Mouse (Mus musculus) natural killer cell, adult 2 months (primary cell): ENCODE measurements around the gene Cdc37.

Experiments used
- DNase-seq, 2 experiments: peaks; one replicate each; pipeline ENCODE4 v3.0.0; 2022; ENCODE audit warnings: low spot score in 2 of 2

The Cdc37 gene

DNA sequence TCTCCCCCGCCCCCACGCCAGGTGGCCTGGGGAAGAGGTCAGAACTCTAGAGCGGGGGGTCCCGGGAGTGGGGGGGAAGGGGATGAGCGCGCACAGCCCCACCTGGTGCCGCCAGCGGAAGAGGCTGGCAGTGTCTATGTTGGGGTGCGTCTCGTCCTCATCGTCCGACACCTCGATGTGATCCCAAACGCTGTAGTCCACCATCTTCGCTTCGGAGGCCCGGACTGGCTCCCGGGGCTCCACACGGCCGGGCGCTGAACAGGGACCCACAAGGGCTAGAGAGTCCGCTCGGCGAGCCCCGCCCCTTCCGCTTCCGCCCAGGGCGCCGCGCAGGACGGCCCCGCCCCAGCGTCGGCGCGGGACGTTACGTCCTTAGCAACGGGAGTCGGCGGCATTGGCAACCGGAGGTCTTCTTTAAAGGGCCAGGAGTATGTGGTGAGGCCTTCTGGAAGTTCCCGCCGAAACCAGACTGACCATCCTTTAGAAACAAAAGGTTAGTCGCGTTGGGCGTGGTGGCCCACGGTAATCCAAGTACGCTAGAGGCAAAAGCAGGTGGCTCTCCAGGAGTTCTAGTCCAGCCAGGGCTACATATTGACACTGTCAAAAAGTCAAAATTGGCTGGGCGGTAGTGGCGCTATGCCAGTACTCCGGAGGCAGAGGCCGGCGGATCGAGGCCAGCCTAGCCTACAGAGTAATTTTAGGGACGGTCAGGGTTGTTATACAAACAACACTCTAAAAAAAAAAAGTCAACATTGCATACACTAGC, at the start of gene Cdc37:
Cdc37 (minus strand) TSS at position 329 of the 766 bp plus-strand sequence.
- peak; percentile 86 to 90 for DNase-seq

DNA sequence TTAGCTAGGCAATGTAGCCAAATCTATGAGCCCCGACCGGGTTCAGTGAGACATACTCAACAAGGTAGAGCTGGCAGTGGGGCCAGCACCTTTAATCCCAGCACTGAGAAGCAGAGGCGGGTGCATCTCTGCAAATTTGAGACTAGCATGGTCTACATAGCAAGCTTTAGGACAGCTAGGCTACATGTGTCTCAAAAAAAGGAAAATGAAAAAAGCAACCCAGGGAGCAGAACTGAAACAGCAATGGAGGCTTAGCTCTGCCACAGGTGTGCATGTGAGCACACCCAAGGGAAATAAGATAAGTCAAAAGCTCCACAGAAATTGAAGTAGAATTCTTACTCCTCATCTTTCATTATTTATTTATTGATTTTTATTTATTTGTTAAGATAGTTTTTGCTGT, 49.2 kb upstream of the Cdc37 start:
- no peak for DNase-seq

DNA sequence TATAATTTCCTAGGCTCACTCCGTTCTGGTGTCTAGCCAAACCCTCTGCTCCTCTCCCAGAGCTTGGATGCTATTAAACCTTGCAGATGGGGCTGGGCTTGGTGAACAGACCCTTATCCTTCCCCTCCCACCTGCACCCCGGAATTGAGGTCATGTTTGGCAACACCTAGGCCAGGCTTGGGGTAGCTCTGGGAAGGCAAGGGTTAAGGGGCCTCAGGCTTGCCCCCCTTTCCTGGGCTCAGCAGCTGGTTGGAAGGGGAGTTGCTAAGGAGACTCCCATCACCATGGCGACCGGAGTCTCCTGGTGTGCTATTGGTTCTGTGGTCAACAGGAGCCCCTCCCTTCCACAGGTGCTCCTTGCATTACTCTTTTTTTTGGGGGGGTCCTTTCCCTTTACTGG, 48.2 kb upstream of the Cdc37 start:
- no peak for DNase-seq

DNA sequence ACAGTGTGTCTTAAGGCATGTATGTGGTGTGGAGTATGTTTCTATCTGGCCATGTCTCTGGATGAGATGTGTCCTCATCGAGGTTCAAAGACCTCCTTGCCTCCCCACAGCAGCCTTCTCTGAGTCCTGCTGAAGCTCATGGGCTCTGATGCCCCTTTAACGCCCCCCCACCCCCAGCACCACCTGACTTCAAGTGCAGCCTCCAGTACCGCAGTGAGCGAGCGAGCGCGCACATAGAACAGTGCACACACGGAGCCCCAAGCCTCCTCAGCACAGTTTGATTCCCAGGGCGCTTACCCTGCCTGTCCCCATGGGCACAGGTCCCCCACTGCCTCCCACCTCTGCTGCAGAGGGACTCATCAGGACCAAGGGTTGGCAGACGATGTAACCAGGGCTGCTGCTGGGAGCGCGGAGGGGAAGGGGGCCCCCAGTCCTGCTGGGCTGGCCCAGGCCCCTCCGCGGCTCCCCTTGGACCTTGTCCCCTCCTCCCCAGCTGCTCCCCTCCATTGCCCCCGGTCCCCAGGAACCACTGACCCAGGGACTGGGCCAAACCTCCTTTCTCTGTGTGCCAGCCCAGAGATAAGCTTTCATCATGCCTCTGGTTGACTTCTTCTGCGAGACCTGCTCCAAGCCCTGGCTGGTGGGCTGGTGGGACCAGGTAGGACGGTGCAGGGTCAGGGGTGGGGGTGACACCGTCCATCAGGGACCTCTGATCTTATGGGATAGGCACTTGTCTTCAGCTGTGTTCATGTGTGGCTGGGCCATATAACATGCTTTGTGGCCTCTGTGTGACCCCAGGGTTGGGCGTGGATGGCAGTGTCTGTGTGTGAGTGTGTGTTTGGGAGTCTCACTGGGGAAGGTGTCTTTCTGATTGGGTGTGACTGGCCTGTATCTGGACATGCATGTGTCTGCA, 47.0 kb upstream of the Cdc37 start:
- DNase-seq: no peak

DNA sequence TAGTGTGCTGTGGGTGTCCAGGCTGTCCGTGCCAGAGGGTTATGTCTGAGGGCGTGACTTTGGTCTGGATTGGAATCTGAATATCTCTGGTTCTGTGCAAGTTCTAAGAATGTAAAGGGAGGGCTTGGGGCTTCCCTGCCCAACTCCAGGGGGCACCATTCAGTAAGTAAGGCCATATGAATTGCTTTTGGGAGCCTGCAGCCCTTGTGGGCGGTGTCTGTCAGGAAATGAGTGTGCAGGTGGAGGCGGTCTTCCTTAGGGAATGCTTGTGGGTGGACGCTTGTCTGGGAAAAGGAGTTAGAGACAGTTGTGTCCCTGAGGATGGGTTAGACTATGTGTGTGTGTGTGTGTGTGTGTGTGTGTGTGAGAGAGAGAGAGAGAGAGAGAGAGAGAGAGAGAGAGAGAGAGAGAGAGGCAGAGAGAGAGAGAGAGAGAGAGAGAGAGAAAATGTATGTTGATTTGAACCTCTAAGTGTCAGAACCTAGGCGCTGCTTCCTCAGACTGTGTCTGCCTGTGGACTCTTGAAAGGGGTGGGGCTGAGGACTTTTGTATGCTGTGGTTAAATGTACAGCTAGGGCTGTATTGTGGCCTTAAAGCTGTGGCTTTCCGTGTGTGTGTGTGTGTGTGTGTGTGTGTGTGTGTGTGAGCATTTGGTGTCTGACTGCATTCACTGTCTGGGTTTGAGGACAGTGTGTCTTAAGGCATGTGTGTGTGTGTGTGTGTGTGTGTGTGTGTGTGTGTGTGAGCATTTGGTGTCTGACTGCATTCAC, 46.1 kb upstream of the Cdc37 start:
- DNase-seq: peak; percentile 37 to 48

DNA sequence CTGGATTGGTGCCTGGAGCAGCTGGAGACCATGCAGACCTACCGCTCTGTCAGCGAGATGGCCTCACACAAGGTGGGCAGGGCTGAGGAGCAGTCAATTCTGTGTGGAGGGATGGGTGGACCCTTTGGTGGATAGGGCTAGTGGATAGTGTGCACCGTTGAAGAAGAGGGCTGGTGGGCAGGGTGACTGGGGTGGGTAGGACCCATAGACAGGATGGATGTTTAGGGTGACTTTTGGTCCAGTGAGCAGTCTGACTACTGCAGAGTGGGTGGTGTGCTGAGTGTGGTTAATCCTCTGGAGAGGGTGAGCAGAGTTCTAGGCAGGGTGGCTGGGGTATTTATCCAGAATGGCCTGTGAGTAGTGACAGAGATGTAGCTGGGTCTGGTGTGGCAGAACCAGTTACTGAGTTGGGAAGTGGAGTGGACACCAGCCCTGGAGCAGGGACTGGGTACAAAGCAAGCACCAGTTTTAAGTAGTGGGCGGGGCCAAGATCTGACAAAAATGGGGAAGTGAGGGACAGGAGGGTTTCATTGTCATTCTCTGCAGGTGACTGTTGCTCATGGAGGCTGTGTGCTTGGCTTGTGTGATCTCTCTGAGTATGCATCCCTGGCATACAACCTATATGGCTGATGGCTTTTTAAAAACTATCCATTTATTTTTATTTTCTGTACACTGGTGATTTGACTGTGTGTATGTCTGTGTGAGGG, 45.2 kb upstream of the Cdc37 start:
- peak in 1 of 2 experiments; percentile 56 for DNase-seq

DNA sequence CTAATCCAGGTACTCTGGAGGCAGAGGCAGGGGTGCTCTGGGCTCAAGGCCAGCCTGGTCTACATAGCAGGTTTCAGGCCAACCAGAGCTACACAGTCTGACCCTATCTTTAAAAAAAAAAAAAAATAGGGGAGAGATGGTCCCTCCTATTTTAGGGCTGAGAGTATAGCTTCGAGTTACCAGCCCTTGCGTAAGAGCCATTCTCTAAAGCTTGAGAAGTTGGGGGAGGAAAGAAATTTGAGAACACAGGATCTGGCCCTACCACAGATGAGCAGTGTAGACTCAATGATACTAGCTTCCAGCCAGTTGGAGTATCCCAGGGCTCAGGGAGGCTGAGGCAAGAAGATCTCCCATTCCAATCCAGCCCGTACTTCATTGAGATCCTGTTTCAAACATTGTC, 44.0 kb upstream of the Cdc37 start:
- no peak for DNase-seq

DNA sequence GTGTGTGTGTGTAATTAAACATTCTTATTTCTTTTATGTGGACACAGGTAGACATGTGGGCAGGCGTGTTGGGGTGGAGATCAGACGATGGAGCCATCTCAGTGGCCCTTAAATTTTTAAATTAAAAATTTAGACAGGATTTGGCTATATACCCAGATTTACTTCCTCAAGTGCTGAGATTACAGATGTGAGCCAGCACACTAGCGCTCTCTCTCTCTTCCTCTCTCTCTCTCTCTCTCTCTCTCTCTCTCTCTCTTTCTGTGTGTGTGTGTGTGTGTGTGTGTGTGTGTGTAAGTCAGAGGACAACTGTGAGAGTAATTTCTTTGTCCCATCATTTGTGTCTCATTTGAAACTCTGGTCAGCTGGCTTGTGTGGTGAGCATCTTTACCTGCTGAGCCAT, 40.9 kb upstream of the Cdc37 start:
- no peak for DNase-seq

DNA sequence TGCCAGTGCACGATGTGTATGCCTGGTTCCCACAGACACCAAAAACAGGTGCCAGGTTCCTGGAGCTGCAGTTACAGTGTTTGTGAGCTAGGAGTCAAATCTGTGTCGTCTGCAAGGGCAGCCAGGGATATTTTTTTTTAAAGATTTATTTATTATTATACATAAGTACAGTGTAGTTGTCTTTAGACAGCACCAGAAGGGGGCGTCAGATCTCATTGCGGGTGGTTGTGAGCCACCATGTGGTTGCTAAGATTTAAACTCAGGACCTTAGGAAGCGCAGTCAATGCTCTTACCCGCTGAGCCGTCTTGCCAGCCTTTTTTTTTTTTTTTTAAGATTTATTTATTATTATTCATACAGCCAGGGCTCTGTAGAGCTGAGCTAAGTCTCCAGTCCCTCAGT, 40.1 kb upstream of the Cdc37 start:
- DNase-seq: peak in 1 of 2 experiments; percentile 59

DNA sequence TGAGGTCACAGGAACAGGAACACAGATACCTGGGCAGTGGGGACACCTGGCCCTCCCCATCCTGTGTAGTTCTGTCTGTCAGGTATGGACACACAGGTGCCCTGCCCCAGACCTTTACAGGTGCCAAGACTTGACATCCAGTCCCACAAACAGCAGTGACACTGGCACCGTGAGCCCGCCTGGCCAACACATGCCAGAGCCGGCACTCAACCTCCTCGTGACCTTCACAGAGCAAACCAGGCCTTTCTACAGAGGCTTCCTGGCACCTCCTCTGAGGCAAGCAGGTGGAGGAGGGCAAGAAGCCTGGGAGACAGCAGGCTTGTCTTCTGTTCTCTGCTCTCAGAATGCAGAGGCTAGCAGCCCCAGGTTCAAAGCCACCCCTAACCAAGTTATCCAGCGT, 35.7 kb upstream of the Cdc37 start:
- DNase-seq: no peak

DNA sequence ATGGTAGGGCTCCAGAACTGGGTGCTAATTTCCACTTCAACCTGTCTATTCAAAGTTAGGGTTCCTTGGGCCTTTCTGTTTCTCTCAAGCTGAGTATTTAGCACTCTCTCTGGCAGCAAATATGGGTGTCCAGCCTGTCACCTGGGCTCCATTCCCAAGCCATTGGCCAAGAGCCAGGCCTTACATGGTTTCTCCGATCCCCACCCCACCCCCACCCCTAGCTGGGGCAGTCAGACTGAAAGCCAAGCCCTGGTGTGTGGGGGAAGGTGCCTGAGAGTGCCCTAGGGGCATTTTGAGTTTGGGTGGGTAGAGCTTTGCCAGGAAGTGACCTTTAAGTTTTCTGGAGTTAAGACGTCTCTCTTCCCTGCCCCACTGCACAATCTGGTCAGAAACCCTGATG, 35.0 kb upstream of the Cdc37 start:
- no peak for DNase-seq

DNA sequence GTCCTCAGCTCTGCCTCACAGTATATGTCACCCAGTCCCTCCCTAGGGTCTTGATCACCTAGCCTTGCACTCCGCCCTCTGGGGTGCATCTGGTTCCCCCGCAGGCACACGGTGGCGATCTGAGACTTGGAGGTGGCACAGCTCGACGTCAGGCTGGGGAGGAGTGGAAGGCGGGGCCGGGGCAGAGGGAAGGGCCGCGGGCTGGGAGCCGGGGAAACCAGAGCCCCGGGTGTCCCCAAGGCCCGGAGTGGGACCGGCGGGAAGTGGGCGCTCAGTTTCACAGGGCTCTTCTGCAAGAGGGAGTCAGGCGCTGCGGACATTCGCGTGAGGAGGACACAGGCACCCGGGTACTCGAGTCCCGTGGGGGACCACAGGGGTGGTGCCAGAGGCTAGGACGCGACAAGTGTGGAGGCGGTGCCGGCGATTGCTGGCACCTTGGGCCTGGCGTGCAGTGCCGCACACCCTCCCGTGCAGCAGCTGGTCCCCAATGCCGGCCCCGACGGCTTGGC, 34.2 kb upstream of the Cdc37 start:
- DNase-seq: peak; percentile 55 to 58

DNA sequence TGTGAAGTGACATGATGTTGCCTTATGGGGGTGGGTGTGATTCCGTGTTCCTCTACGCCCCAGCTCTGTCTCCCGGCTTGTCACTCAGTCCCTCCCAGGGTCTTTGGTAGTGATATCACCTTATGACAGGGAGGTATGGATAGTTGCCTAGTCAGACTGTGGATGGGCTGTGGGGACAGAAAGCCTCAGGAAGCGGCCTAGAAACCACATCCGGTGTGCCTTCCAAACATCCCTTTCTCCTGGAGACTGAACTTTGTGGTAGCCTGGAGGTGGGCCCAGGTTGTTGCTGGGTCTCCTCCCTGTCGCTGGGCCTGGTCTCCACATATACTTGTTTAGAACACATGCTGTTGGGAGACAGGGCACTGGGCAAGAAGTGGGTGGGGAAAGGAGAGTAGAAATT, 33.6 kb upstream of the Cdc37 start:
- DNase-seq: no peak

DNA sequence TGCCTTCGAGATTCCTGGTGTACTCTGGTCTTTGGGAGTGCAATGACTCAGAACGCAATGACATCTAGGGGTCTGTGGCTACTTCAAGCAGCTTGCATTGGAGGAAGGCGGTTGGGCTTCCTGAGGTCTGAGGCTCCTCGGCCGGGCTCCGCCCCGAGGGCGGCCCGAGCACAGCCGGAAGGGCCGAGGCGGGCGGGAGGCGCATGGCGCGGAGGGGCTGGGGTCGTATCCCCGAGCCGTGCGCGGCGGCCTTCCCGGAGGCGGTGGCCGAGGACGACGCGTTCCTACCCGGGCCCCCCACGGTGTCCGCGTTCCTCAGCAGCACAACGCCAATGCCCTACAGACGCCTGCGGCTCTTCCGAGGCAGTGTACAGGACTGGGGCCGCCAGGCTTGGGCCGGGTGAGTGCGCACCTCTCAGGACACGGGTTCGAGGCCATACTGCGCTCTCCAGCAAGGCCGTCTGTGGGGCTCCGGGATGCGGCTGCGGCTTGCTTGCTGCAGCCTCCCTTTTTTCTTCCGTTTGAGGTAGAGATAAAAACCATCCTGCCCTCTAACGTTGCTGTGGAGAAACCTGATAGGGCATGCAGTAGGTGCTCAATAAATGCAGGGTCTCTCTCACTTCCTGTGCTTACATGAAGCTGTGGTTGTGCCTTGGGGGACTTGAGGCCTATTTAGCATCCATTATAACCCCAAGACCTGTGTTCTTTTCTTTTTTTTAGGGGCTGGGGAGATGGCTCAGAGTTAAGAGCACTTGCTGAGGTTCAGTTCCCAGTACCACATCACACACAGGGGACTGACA, 31.8 kb upstream of the Cdc37 start:
- peak; percentile 31 to 44 for DNase-seq

DNA sequence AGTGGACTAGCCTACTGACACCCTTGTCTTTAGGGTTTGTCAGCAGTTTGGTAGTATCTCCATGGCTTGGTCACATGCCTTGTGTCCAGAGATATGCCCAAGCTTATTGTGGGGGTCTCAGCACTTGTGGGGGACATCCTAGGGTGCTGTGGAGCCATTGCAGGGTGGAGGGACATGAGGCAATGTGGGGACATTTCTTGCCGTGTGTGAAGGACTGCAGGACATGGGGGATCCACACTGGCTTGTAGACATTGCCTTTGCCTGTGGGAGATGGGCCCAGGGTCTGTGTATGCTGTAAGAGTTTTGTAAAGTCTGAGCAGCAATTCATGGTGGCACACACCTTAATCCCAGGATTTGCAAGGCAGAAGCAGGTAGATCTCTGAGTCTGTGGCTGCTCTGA, 31.1 kb upstream of the Cdc37 start:
- DNase-seq: no peak

DNA sequence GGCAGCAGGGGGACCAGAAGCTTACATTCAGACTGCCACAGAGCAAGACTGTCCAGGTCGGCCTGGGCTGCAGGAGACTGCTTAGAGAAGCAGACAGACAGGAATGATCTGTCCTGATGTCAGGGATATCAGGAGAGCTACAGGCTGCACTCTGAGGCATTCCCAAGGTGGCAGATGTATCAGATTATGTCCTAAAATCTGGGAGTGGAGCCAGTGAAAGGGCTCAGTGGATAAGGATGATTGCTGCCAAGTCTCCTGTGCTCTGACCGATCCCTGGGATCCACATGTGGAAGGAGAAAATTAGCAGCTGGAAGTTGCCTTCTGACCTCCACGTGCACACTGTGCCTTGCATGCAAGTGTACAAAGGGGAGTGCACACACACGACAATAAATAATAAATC, 30.6 kb upstream of the Cdc37 start:
- no peak for DNase-seq

DNA sequence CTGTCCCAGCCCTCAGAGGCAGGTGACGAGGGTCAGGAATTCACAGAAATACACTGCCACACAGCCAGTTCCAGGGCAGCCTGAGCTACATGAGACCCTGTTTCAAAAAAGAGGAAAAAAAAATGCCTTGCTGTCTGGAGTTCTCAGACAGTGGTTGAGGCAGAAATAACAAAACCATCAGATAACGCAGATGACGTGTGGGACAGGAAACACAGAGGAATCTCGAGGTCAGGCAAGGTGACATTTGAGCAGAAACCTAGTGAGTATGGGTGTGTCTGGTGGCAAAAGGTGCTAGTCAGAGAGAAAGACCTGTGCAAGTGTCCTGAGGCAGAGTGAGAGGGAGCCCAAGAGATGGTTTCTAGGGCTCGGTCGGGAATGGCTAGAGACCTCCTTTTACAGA, 22.6 kb upstream of the Cdc37 start:
- DNase-seq: peak; percentile 46 to 54

DNA sequence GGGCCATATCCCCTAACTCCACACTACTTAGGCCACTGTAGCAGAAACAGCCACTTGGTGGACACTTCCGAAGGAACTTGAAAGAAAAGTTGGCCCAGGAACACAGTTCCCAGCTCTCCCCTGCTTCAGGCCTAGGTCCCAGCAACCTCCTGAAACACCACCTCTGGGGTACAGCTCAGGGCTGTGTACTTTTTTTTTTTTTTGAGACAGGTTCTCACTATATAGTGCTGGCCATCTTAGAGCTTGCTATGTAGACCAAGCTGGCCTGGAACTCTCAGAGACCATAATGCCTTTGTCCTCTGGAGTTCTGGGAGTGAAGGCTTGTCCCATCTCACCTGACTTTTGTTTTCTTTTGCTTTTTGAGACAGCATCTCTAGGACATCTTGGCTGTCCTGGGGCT, 19.4 kb upstream of the Cdc37 start:
- no peak for DNase-seq

DNA sequence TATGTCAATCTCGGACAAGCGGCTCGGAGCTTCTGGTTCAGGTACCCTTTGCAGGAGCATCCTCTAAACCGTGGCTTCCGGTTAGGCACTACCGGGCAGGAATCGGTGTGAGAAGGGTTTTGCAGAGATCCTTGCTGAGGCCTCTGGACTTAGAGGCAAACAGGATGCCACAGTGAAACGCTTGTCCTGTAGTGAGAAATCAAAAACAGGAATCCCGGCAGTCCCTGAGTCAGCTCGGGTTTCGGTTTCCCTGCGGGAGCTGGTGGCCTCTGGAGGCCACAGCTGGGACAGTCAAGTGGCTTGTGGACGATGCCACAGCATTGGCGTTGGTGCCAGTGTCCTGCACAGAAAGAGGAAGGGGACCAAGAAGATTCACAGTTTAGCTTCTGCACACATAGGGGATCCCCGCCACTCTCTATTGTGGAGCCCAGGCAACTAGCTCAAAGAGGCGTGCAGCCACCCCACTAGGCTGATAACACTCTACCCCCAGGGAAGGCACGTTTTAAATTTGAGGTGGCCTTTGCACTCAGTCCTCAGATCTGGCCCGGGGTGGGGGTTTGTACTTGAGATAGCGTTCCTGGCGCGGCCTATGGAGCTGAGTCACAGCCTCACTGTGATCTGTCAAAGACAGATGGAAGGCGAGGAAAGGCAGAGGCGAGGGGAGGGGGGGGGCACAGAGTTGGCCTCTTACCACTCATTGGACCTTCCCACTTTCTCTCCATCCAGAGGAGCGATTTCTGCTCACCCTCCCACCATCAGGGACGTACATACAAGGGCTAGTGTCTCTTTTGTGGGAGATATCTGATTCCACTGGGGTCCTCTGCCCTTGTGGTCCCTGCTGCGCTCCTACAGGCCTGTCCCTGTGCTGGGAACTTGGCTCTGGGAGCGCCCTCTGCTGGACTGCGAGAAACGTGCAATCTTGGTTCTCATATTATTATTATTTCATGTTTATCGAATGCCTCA, 18.7 kb upstream of the Cdc37 start:
- DNase-seq: peak; percentile 70 to 78
